Mouse (Mus musculus) liver, embryonic 16.5 days (tissue): Measurements from ENCODE around the gene Gm20683. TPM values are rescaled to one million over a fixed set of nuclear protein-coding genes. Genes with fewer than 3 reads are reported as not detected.

Experiments used
- ATAC-seq: fragments of 200-750 bp; cut with Nextera tagmentation; 2 replicates; pipeline ENCODE4 v1.8.0; 2017; ENCODE audit warnings: low read depth, mild to moderate bottlenecking, moderate number of reproducible peaks, moderate library complexity
- H3K27ac ChIP-seq: fragments of 300-500 bp; sonication (generic); 2 replicates; pipeline ENCODE4 v1.5.1; 2014; ENCODE audit warnings: mild to moderate bottlenecking, low read length
- H3K27me3 ChIP-seq: fragments of 300-500 bp; sonication (generic); 2 replicates; pipeline ENCODE4 v1.6.1; 2014; ENCODE audit warnings: low read depth, low read length, mixed read lengths; ENCODE audit not compliant: control insufficient read depth, insufficient read depth
- H3K36me3 ChIP-seq: fragments of 300-500 bp; sonication (generic); 2 replicates; pipeline ENCODE4 v1.6.1; 2014; ENCODE audit warnings: mild to moderate bottlenecking; ENCODE audit not compliant: control insufficient read depth, insufficient read depth
- H3K4me1 ChIP-seq: fragments of 300-500 bp; sonication (generic); 2 replicates; pipeline ENCODE4 v1.6.1; 2014; ENCODE audit warnings: low read depth, low read length, mixed read lengths; ENCODE audit not compliant: control insufficient read depth
- H3K4me2 ChIP-seq: fragments of 300-500 bp; sonication (generic); 2 replicates; pipeline ENCODE4 v1.6.1; 2014; ENCODE audit warnings: low read depth, low read length, mixed read lengths
- H3K4me3 ChIP-seq: fragments of 300-500 bp; sonication (generic); 2 replicates; pipeline ENCODE4 v1.5.1; 2014; ENCODE audit warnings: low read depth, mild to moderate bottlenecking, low read length
- H3K9ac ChIP-seq: fragments of 300-500 bp; sonication (generic); 2 replicates; pipeline ENCODE4 v1.6.1; 2014; ENCODE audit warnings: low read depth, low read length
- H3K9me3 ChIP-seq: fragments of 300-500 bp; sonication (generic); replicated peaks from 2 replicates; pipeline ENCODE4 v1.6.1; 2016; ENCODE audit warnings: low read length; ENCODE audit not compliant: control insufficient read depth
- WGBS: fragments of 180-500 bp; shearing (Covaris S2); extraction: QIAGEN DNeasy Blood & Tissue Kit; methylation state at CpG from one replicate; pipeline ENCODE4 v1.1.7; 2014; ENCODE audit not compliant: insufficient replicate concordance; 5-methylcytosine and 5-hydroxymethylcytosine counted together
- polyA plus RNA-seq: library from polyadenylated mRNA; unstranded; fragments of >200 nt; fragmentation: Nextera tagmentation; extraction: Ambion mirVana; gene quantifications from 2 replicates; pipeline ENCODE4 v1.2.1, GENCODE M21; 2015

Gene Gm20683
- polyA plus RNA-seq, 1 experiment from 2014 or later: 0.65 TPM

DNA sequence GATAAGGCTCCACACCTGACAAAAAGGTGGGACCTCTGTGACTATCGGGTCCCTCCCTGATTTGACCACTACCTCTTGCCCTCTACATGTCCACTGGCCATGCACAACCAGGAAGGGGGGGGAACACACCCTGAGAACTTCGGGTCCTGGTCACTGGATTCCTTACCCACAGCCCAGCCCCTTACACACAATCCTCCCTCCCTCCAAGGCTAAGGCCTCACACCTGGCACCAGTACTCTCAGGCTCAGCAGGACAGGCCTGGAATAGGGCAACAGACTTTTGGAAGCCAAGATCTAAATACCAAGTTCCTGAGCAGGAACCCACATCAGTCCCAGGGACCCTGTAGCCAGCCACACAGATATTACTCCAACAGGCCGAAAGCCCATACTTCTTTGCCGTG lies 2.7 kb downstream of the Gm20683 start:
- Histone ChIP-seq H3K27ac (peak overlapping the region; percentile 76), H3K9me3 (no peaks in the 10 kb centered on the region), H3K4me3 (no peak overlapping the region), H3K27me3 (no peaks in the 10 kb centered on the region), H3K4me1 (peaks cover 49% of the 10 kb centered on the region), H3K4me2 (no peak overlapping the region), H3K36me3 (peaks cover 37% of the 10 kb centered on the region), H3K9ac (no peak overlapping the region)
- WGBS: 82% methylated on average over 4 of the region's 4 CpGs
- ATAC-seq: no peak

DNA sequence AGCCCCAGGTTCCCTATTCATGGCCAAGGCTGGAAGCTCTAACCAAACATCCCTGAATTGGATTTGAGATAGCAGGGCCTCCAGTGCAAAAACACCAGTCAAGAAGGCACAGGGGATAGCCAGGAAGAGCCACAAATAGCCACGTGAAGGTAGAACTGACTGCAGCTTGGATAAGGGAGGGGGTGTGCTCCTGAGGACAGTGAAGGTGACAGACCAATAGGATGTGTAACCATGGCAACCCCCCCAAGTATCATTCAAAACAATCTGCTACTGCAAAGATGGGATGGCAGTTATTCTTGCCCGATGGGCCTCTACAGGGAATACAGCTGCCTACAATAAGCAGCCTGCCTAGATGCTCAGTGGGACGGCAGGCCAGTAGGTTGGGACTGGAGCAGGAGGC lies 4.0 kb downstream of the Gm20683 start:
- Histone ChIP-seq H3K9me3 (no peaks in the 10 kb centered on the region), H3K4me2 (no peak overlapping the region), H3K27me3 (no peaks in the 10 kb centered on the region), H3K9ac (no peak overlapping the region), H3K27ac (0 out of 2 replicates have a peak overlapping the region, but pooled peaks have one; percentile 9), H3K4me1 (peaks cover 44% of the 10 kb centered on the region), H3K36me3 (peaks cover 37% of the 10 kb centered on the region), H3K4me3 (no peak overlapping the region)
- ATAC-seq: no peak
- WGBS: 57% methylated on average over 3 of the region's 3 CpGs

DNA sequence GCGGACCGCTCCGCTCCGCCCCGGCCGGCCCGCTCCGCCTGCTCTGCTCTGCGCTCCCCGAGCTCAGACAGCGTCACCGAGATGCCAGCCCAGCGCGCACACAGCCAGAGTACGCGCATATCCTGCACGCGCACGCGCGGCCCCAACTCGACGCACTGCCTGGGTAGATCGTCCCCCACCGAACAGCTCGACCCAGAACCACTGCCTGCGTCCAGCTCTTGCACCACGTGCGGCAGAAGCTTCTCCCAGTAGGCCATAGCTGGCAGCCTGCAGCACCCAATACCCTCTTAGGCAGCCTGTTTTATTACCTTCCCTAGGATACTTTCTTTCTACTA lies 4.5 kb downstream of the Gm20683 start, which contains the start of gene Rhbdl1:
Gene Rhbdl1, minus strand, starts transcription at position 220 of the 335 bp plus-strand sequence.
- Histone ChIP-seq H3K9me3 (no peaks in the 10 kb centered on the region), H3K9ac (peak within 1 kb of the TSS; percentile 56), H3K4me2 (peak within 1 kb of the TSS; percentile 66), H3K36me3 (peaks cover 32% of the 10 kb centered on the region), H3K27ac (0 out of 2 replicates have a peak within 1 kb of the TSS, but pooled peaks have one; percentile 9), H3K4me1 (peaks cover 48% of the 10 kb centered on the region), H3K4me3 (peak within 1 kb of the TSS; percentile 36), H3K27me3 (no peaks in the 10 kb centered on the region)
- WGBS: 3% methylated on average over 29 of the region's 29 CpGs
- ATAC-seq: no peak

DNA sequence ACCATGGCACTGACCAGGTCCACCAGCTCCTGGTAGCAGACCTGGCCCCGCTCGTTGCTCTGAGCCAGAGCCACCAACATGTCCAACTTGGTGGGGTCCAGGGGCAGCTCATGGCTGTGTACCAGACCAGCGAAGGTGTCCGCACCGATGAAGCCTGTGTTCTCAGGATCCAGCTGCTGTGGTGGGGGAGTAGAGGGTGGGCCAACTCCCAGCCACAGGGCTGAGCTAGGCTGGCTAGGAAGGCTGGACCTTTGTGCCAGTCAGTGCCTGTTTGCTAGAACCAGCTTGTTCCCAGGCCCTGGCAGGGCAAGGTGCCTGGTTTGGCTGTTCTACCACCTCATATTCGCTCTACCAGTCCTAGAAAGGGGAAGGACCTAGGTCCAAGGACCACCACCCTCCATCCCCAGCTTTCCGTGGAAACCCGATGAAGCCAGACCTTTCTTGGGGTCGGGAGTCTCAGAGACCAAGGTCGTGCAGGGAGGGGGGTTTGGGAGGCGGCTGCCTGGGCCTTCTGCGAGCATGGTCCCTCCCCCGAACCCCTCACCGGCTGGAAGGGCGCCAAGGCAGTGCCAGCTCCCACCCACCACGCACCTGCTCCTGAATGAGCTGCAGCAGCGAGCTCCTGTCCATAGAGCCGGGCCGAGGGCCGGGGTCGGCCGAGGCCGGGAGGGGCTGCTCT lies 5.0 kb downstream of the Gm20683 start:
- no peak for ATAC-seq

DNA sequence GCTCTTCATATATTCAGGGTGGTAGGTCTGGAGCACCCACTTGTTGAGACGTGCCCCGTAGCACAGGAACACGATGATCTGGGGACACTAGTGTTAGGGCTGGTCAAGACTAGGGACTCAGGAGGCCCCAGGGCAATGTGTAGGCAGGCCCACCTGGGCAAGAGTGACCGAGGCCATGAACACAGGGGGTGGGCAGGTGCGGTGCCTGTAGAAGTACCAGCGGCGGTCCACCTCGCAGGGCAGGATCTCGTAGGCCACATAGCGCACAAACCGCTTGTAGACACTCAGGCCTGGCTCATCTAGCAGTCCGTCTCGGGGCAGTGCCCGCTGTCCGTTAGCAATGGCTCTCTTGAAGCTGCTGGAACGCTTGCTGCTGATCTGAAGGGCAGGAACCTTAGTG lies 5.7 kb downstream of the Gm20683 start:
- H3K4me3 ChIP-seq: no peak overlapping the region
- peaks cover 60% of the 10 kb centered on the region for H3K4me1 ChIP-seq
- no peak overlapping the region for H3K4me2 ChIP-seq
- WGBS: 83% methylated on average over 16 of the region's 16 CpGs
- H3K9me3 ChIP-seq: no peaks in the 10 kb centered on the region
- H3K9ac ChIP-seq: no peak overlapping the region
- H3K27ac ChIP-seq: no peak overlapping the region
- H3K27me3 ChIP-seq: no peaks in the 10 kb centered on the region
- no peak for ATAC-seq
- H3K36me3 ChIP-seq: peaks cover 27% of the 10 kb centered on the region

More for the DNA sequence above, 5.0 kb downstream of the Gm20683 start:
- H3K4me3 ChIP-seq: peak overlapping the region; percentile 36
- peak overlapping the region; percentile 56 for H3K9ac ChIP-seq
- peak overlapping the region; percentile 66 for H3K4me2 ChIP-seq
- H3K9me3 ChIP-seq: no peaks in the 10 kb centered on the region
- H3K27ac ChIP-seq: no peak overlapping the region
- no peaks in the 10 kb centered on the region for H3K27me3 ChIP-seq
- H3K4me1 ChIP-seq: peaks cover 53% of the 10 kb centered on the region
- 25% methylated on average over 23 of the region's 23 CpGs for WGBS
- H3K36me3 ChIP-seq: peaks cover 27% of the 10 kb centered on the region

DNA sequence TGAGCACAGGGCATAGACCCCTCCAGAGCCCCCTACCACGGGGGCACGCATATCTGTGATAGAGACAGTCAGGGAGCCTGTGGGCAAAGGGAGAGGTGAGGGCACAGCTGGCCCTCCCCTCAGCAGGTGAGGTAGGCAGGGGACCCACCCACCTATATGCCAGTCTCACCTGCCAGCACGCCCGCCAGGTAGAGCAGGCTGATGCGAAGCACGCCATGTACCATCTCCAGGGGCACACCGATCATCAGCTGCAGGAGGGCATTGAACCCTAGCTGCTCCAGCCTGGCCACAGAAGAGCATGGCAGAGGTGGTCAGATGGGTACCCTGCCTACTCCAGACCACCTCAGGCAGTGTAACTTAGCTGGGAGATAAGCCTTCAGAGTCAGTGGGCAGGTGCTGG lies 6.3 kb downstream of the Gm20683 start:
- peaks cover 27% of the 10 kb centered on the region for H3K36me3 ChIP-seq
- WGBS: 87% methylated on average over 7 of the region's 7 CpGs
- no peak overlapping the region for H3K9ac ChIP-seq
- no peak for ATAC-seq
- no peak overlapping the region for H3K4me3 ChIP-seq
- peaks cover 64% of the 10 kb centered on the region for H3K4me1 ChIP-seq
- H3K27me3 ChIP-seq: no peaks in the 10 kb centered on the region
- no peak overlapping the region for H3K27ac ChIP-seq
- H3K4me2 ChIP-seq: no peak overlapping the region; the same call in 1 of the 2 replicates
- no peaks in the 10 kb centered on the region for H3K9me3 ChIP-seq

DNA sequence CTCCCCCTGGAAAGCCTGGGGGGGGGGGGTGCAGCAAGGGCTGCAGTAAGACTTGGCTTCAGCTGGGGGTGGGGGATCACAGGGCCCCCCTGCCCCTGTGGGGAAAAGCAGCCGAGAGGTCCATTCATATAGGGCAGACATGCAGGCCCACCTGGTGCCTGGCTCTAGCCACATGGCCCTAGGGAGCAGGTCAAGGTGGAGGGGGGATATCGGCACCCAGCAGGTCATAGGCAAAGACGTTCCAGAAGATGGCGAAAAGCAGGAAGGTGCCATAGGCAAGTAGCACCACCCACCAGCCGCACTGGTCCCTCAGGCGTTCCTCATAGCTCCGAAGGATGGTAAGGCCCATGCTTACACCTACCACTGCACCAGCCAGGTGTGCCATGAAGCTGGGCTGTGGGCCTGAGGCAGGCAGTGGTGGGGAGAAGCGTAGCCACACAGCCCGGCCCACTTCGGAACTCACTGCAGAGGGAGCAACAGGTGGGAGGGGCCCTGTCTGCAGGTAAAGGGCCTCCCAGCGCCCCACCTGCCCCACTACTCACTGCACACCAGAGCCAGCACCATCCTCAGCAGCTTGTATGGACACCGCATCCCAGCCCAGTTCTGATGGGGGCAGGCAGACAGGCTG lies 6.9 kb downstream of the Gm20683 start:
- Histone ChIP-seq H3K27me3 (no peaks in the 10 kb centered on the region), H3K9me3 (no peaks in the 10 kb centered on the region), H3K27ac (no peak overlapping the region), H3K4me1 (peaks cover 68% of the 10 kb centered on the region), H3K36me3 (peaks cover 24% of the 10 kb centered on the region), H3K4me3 (peak overlapping the region; percentile 92), H3K9ac (peak overlapping the region; percentile 91), H3K4me2 (peak overlapping the region; percentile 99)
- ATAC-seq: no peak
- WGBS: 75% methylated on average over 12 of the region's 12 CpGs

DNA sequence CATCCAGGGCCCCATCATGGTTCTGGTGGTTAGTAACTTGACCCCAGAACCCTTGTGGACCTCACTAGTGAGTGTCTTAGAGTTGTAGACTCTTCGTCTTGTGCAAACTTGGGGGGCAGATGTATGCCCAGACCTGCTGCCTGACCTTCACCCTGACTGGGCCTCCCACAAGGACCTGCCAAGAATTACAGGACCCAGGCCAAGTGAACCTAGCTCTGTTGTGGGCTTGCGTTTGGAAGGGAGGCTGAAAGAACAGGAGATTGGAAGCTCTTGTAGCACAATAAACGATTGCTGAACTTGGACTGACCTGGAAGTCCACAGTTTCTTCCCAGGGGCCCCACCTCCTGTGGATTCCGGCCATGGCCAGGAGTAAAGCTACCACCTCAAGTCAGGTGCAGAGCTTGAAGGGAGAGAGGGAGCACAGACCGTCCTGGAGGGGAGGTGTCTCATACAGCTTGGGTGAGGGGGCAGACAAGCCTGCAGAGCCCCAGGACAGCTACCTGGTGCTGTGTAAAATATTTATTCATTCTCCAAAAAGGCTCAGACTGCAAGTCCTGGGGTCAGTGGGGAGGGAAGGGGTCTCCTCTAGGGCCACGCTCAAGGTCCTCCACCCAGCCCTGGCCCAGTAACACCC lies 7.5 kb downstream of the Gm20683 start:
- peak overlapping the region; percentile 91 for H3K9ac ChIP-seq
- 31% methylated on average over 6 of the region's 6 CpGs for WGBS
- H3K9me3 ChIP-seq: no peaks in the 10 kb centered on the region
- H3K4me1 ChIP-seq: peaks cover 73% of the 10 kb centered on the region
- peaks cover 18% of the 10 kb centered on the region for H3K36me3 ChIP-seq
- H3K27ac ChIP-seq: peak overlapping the region; percentile 97
- H3K27me3 ChIP-seq: no peaks in the 10 kb centered on the region
- no peak for ATAC-seq
- H3K4me2 ChIP-seq: peak overlapping the region; percentile 99
- peak overlapping the region; percentile 92 for H3K4me3 ChIP-seq

DNA sequence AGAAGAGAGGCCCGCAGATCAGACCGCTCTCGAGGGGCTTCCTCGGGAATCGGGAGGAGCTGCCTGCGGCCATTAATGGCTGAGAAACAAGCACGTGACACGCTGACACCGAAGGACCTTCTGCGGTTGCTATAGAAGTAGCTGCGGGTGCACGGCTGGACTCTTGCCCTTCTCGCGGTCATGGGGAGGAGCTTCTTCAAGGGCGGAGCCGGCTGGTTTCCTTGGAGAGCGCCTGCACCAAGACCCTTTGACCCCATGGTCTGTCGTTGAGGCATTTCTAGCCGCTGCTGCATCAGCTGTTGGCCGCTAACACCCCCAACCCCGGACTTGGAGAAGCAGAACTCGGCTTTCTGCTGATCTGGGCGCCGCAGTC lies 8.3 kb downstream of the Gm20683 start, which contains the start of gene Stub1:
Gene Stub1, minus strand, starts transcription at position 114 of the 373 bp plus-strand sequence.
- under 1% methylated on average over 24 of the region's 24 CpGs for WGBS
- H3K9ac ChIP-seq: peak within 1 kb of the TSS; percentile 91
- H3K4me2 ChIP-seq: peak within 1 kb of the TSS; percentile 99
- H3K27me3 ChIP-seq: no peaks in the 10 kb centered on the region
- peak within 1 kb of the TSS; percentile 92 for H3K4me3 ChIP-seq
- H3K36me3 ChIP-seq: peaks cover 16% of the 10 kb centered on the region
- peaks cover 77% of the 10 kb centered on the region for H3K4me1 ChIP-seq
- peak; percentile 64 for ATAC-seq
- H3K9me3 ChIP-seq: no peaks in the 10 kb centered on the region
- H3K27ac ChIP-seq: peak within 1 kb of the TSS; percentile 97
